Mouse (Mus musculus) kidney, postnatal 0 days (tissue): ENCODE results near the gene Atp6v0a1. TPM values are rescaled to one million over a fixed set of nuclear protein-coding genes. Genes with fewer than 3 reads are reported as not detected.
A peak's percentile ranks its signal among the peaks of the same experiment; 100 is the strongest.

ENCODE experiments used
- ATAC-seq: fragments of 200-750 bp; cut with Nextera tagmentation; replicated peaks from 2 replicates; pipeline ENCODE4 v1.8.0; 2017; ENCODE audit warnings: low read depth, moderate number of reproducible peaks, moderate TSS enrichment, moderate library complexity; ENCODE audit not compliant: low FRiP score
- DNase-seq: peaks from one replicate; pipeline ENCODE4 v3.0.0-alpha.2; 2016; ENCODE audit warnings: low spot score
- H3K27ac ChIP-seq: fragments of 300-500 bp; sonication (generic); 2 replicates; pipeline ENCODE4 v1.5.1; 2014; ENCODE audit warnings: mild to moderate bottlenecking
- H3K27me3 ChIP-seq: fragments of 300-500 bp; sonication (generic); 2 replicates; pipeline ENCODE4 v1.6.1; 2014; ENCODE audit warnings: low read length, mixed read lengths; ENCODE audit not compliant: insufficient read depth
- H3K36me3 ChIP-seq: fragments of 300-500 bp; sonication (generic); 2 replicates; pipeline ENCODE4 v1.6.1; 2014; ENCODE audit warnings: low read length, mixed read lengths; ENCODE audit not compliant: insufficient read depth
- H3K4me1 ChIP-seq: fragments of 300-500 bp; sonication (generic); replicated peaks from 2 replicates; pipeline ENCODE4 v1.6.1; 2014; ENCODE audit warnings: antibody characterized with exemption, low read length, mixed read lengths; ENCODE audit not compliant: insufficient read depth
- H3K4me2 ChIP-seq: fragments of 300-500 bp; sonication (generic); 2 replicates; pipeline ENCODE4 v1.6.1; 2014; ENCODE audit warnings: mild to moderate bottlenecking, low read length, moderate library complexity, mixed read lengths
- H3K4me3 ChIP-seq: fragments of 300-500 bp; sonication (generic); replicated peaks from 2 replicates; pipeline ENCODE4 v1.5.1; 2014; ENCODE audit warnings: low read depth, low read length
- H3K9ac ChIP-seq: fragments of 300-500 bp; sonication (generic); 2 replicates; pipeline ENCODE4 v1.6.1; 2014; ENCODE audit warnings: low read depth, low read length
- H3K9me3 ChIP-seq: fragments of 300-500 bp; sonication (generic); replicated peaks from 2 replicates; pipeline ENCODE4 v1.6.1; 2016; ENCODE audit warnings: low read length, inconsistent platforms, mixed read lengths
- CTCF ChIP-seq: IDR thresholded peaks from 2 replicates; pipeline ENCODE4 v1.5.1; 2016; ENCODE audit warnings: antibody characterized with exemption, low read depth, mild to moderate bottlenecking, moderate library complexity
- WGBS: fragments of 180-500 bp; shearing (Covaris S2); extraction: QIAGEN DNeasy Blood & Tissue Kit; methylation state at CpG from one replicate; pipeline ENCODE4 v1.1.7; 2014; 5-methylcytosine and 5-hydroxymethylcytosine counted together
- polyA plus RNA-seq: library from polyadenylated mRNA; unstranded; fragments of >200 nt; fragmentation: Nextera tagmentation; extraction: Ambion mirVana; gene quantifications from 2 replicates; pipeline ENCODE4 v1.2.1, GENCODE M21; 2015

Gene Atp6v0a1
- polyA plus RNA-seq, 1 experiment from 2014 or later: 35.1 TPM

- no peaks in the 10 kb centered on the region for H3K27me3 ChIP-seq
- no peak overlapping the region for H3K4me3 ChIP-seq
- DNase-seq: peak; percentile 19
- ATAC-seq: no peak; the same call in 1 of the 2 replicates
- H3K36me3 ChIP-seq: peaks cover 4% of the 10 kb centered on the region; the same call in 1 of the 2 replicates
- H3K9ac ChIP-seq: no peak overlapping the region
- peaks cover 17% of the 10 kb centered on the region for H3K4me1 ChIP-seq
- H3K4me2 ChIP-seq: no peak overlapping the region
- H3K9me3 ChIP-seq: no peaks in the 10 kb centered on the region
- no peak for TF ChIP-seq CTCF
- WGBS: 44% methylated on average over 5 of the region's 5 CpGs
- peak overlapping the region; percentile 81; the same call in 1 of the 2 replicates for H3K27ac ChIP-seq
These were observed 49.5 kb downstream of the Atp6v0a1 start for GRCm38 (mm10) chr11:101058726-101059125.

GRCm38 (mm10) chr11:101059473-101059872 is 50.2 kb downstream of the Atp6v0a1 start:
- H3K27ac ChIP-seq: peak overlapping the region; percentile 81
- H3K4me2 ChIP-seq: no peak overlapping the region
- H3K9me3 ChIP-seq: no peaks in the 10 kb centered on the region
- peaks cover 23% of the 10 kb centered on the region for H3K4me1 ChIP-seq
- ATAC-seq: no peak
- 72% methylated on average over 10 of the region's 10 CpGs for WGBS
- H3K4me3 ChIP-seq: no peak overlapping the region
- peaks cover 4% of the 10 kb centered on the region; the same call in 1 of the 2 replicates for H3K36me3 ChIP-seq
- no peak for DNase-seq
- TF ChIP-seq CTCF: no peak
- H3K27me3 ChIP-seq: no peaks in the 10 kb centered on the region
- no peak overlapping the region for H3K9ac ChIP-seq

- WGBS: 34% methylated on average over 8 of the region's 8 CpGs
- Histone ChIP-seq H3K4me2 (no peak overlapping the region), H3K27me3 (no peaks in the 10 kb centered on the region), H3K9me3 (no peaks in the 10 kb centered on the region), H3K27ac (peak overlapping the region; percentile 81), H3K4me1 (peaks cover 23% of the 10 kb centered on the region), H3K36me3 (peaks cover 4% of the 10 kb centered on the region; the same call in 1 of the 2 replicates), H3K4me3 (no peak overlapping the region), H3K9ac (no peak overlapping the region)
- ATAC-seq (no peak), DNase-seq (peak; percentile 74)
- TF ChIP-seq CTCF: no peak; the same call in 1 of the 2 replicates
These were observed 50.9 kb downstream of the Atp6v0a1 start for GRCm38 (mm10) chr11:101060126-101060525.

GRCm38 (mm10) chr11:101061049-101061448 is 51.8 kb downstream of the Atp6v0a1 start:
- peaks cover 4% of the 10 kb centered on the region; the same call in 1 of the 2 replicates for H3K36me3 ChIP-seq
- H3K9ac ChIP-seq: no peak overlapping the region
- peaks cover 23% of the 10 kb centered on the region for H3K4me1 ChIP-seq
- 87% methylated on average over 5 of the region's 5 CpGs for WGBS
- DNase-seq (no peak), ATAC-seq (no peak)
- no peak for TF ChIP-seq CTCF
- no peak overlapping the region for H3K4me2 ChIP-seq
- H3K27me3 ChIP-seq: no peaks in the 10 kb centered on the region
- H3K9me3 ChIP-seq: no peaks in the 10 kb centered on the region
- H3K27ac ChIP-seq: no peak overlapping the region
- H3K4me3 ChIP-seq: no peak overlapping the region

GRCm38 (mm10) chr11:101062165-101062884 is 53.1 kb downstream of the Atp6v0a1 start:
- Histone ChIP-seq H3K4me1 (peaks cover 23% of the 10 kb centered on the region), H3K9ac (no peak overlapping the region), H3K36me3 (peaks cover 4% of the 10 kb centered on the region; the same call in 1 of the 2 replicates), H3K4me2 (no peak overlapping the region), H3K4me3 (no peak overlapping the region), H3K9me3 (no peaks in the 10 kb centered on the region), H3K27ac (peak overlapping the region; percentile 94; the same call in 1 of the 2 replicates), H3K27me3 (no peaks in the 10 kb centered on the region)
- no peak for TF ChIP-seq CTCF
- ATAC-seq: no peak
- no peak for DNase-seq
- WGBS: 74% methylated on average over 12 of the region's 12 CpGs

GRCm38 (mm10) chr11:101062971-101063675 is 53.9 kb downstream of the Atp6v0a1 start:
- no peak overlapping the region for H3K4me3 ChIP-seq
- H3K27me3 ChIP-seq: no peaks in the 10 kb centered on the region
- WGBS: 55% methylated on average over 14 of the region's 14 CpGs
- no peaks in the 10 kb centered on the region for H3K9me3 ChIP-seq
- peak overlapping the region; percentile 94 for H3K27ac ChIP-seq
- 0 out of 2 replicates have a peak overlapping the region, but pooled peaks have one; percentile 31 for H3K9ac ChIP-seq
- peaks cover 23% of the 10 kb centered on the region for H3K4me1 ChIP-seq
- TF ChIP-seq CTCF: no peak
- ATAC-seq (no peak), DNase-seq (peak; percentile 32)
- no peak overlapping the region; the same call in 1 of the 2 replicates for H3K4me2 ChIP-seq
- H3K36me3 ChIP-seq: peaks cover 4% of the 10 kb centered on the region; the same call in 1 of the 2 replicates
